Mouse (Mus musculus): Measurements from ENCODE around the gene Ncdn.

DNA sequence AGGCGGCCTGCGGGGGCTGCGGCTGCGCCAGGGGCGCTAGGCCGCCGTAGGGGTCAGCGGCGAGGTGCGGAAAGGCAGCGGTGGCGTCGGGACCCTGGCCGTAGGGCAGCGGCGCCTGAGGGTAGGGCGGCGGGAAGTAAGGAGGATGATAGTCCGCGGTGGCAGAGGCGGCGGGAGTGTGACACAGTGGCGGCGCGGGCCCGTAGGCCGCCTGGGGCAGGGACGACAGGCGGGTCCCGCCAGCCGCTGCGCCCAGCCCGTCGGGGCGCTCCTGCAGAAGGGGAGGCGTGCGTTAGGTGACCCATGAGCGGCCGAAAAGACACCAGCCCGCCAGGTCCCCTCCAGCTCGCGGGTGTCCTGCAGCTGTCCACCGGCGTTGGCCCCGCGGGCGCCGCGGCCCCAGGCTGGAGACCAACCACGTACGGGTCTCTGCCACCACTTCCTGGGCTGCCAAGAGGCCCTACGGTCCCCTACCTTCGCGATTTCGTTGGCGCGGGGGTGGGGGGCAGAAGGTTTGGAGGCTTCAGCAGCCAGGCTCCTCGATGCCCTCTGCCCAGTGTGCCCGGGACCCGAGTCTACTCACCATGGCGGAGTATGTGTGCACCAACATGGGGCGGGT lies 17.7 kb downstream of the Ncdn start:
- TF ChIP-seq ZC3H11A (IDR thresholded peaks at IDR 0.05; ENCODE audit: borderline replicate concordance, low read depth, low read length) (no peak), HCFC1 (IDR thresholded peaks at IDR 0.05; ENCODE audit: borderline replicate concordance, insufficient read depth, low read length) (no peak), ZNF384 (IDR thresholded peaks at IDR 0.05; ENCODE audit: low read depth, low read length) (no peak), CHD2 (IDR thresholded peaks at IDR 0.05; ENCODE audit: low read depth, low read length) (no peak)

All from ES-E14 (cell line).